In the genomic region with DNA sequence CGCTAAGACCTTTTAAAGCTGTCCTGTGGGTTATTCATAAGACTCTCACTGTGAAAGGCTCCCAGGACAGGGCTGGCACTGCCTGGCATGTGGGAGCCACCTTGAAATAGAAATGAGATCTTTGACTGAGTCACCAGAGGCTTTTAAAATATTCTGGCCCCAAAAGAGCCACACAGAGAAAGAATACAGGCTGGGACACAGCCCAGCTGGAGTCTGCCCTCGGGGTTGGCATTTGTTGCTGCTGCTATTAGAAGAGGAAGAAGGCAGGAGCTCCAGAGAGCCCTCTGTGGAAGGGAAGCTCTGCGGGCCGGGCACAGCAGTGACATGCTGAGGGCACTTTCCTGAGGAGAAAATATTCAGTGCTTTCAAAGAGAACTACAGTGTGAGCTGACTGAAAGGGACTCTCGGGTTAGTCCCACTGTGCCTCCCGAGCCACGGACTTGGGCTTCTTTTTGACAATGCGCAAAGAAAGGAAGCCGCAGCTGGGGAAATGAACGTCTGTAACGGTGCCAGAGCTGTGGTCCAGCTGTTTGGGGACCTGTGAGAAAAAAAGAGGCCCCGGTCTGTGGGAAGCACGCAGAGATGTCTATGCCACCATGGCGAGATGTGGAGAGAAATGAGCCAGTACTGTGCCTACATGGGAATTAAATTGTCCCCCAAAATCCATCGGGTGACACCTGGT, we compare ENCODE assay signal across 8 mouse cellular contexts. TPM values are rescaled to one million over a fixed set of nuclear protein-coding genes. Genes with fewer than 3 reads are reported as not detected.
DNase-seq lines count a peak whose midpoint lies in the region; ATAC-seq and TF ChIP-seq lines count a peak whose summit lies in the region.

No protein-coding gene starts in this region.

- peak; percentile 46 for DNase-seq in cerebellum, adult 9-10 months
- no peak for DNase-seq in cerebellum, adult 8-10 months
- no peak for DNase-seq in lung, postnatal 14 days
- peak; percentile 70 for DNase-seq in midbrain, postnatal 0 days (ENCODE audit: low spot score)
- no peak for DNase-seq in spleen, postnatal 36 days (ENCODE audit: low spot score in 2 of 2)
- DNase-seq in urinary bladder, postnatal 10 days (ENCODE audit: low spot score) = no peak

- H3K4me3 ChIP-seq in lung, embryonic 16.5 days (ENCODE audit: low read length) = no peak overlapping the region
- H3K4me3 ChIP-seq in forebrain, embryonic 16.5 days (replicated peaks; ENCODE audit: low read length) = no peak overlapping the region
- H3K4me3 ChIP-seq in midbrain, postnatal 0 days (ENCODE audit: low read depth, low read length) = no peak overlapping the region

- peaks cover 27% of the 10 kb centered on the region for H3K4me1 ChIP-seq in lung, embryonic 16.5 days (replicated peaks; ENCODE audit: control insufficient read depth, insufficient read depth, low read length)
- peaks cover 6% of the 10 kb centered on the region; the same call in 1 of the 2 replicates for H3K4me1 ChIP-seq in forebrain, embryonic 16.5 days (replicated peaks; ENCODE audit: control insufficient read depth, insufficient read depth, low read length)
- no peaks in the 10 kb centered on the region for H3K4me1 ChIP-seq in midbrain, postnatal 0 days (ENCODE audit: insufficient read depth, low read length)

- peak overlapping the region; percentile 84 for H3K27ac ChIP-seq in lung, embryonic 16.5 days (ENCODE audit: low read length)
- H3K27ac ChIP-seq in forebrain, embryonic 16.5 days (ENCODE audit: low read length) = peak overlapping the region; percentile 20; the same call in 1 of the 2 replicates
- peak overlapping the region; percentile 32; the same call in 1 of the 2 replicates for H3K27ac ChIP-seq in midbrain, postnatal 0 days (ENCODE audit: low read depth, low read length)

- no peak overlapping the region for H3K4me2 ChIP-seq in lung, embryonic 16.5 days (ENCODE audit: low read depth, low read length)
- no peak overlapping the region for H3K4me2 ChIP-seq in forebrain, embryonic 16.5 days (ENCODE audit: low read length)
- no peak overlapping the region for H3K4me2 ChIP-seq in midbrain, postnatal 0 days (ENCODE audit: low read depth, low read length, poor library complexity, severe bottlenecking)

- H3K9ac ChIP-seq in lung, embryonic 16.5 days (ENCODE audit: low read length) = peak overlapping the region; percentile 37; the same call in 1 of the 2 replicates
- no peak overlapping the region for H3K9ac ChIP-seq in forebrain, embryonic 16.5 days (replicated peaks; ENCODE audit: low read depth, low read length)
- no peak overlapping the region for H3K9ac ChIP-seq in midbrain, postnatal 0 days (replicated peaks; ENCODE audit: low read length, poor library complexity, severe bottlenecking)

- WGBS in lung, embryonic 16.5 days = 57% methylated on average over 15 of the region's 15 CpGs
- 57% methylated on average over 15 of the region's 15 CpGs for WGBS in forebrain, embryonic 16.5 days
- 61% methylated on average over 15 of the region's 15 CpGs for WGBS in midbrain, postnatal 0 days

- TF ChIP-seq CTCF in midbrain, postnatal 0 days (IDR thresholded peaks at IDR 0.05) = no peak

- H3K27me3 ChIP-seq in lung, embryonic 16.5 days (ENCODE audit: control insufficient read depth, insufficient read depth, low read depth, low read length) = no peaks in the 10 kb centered on the region
- no peaks in the 10 kb centered on the region for H3K27me3 ChIP-seq in forebrain, embryonic 16.5 days (replicated peaks; ENCODE audit: control insufficient read depth, insufficient read depth, low read length)
- no peaks in the 10 kb centered on the region for H3K27me3 ChIP-seq in midbrain, postnatal 0 days (ENCODE audit: insufficient read depth, low read length)

- H3K9me3 ChIP-seq in lung, embryonic 16.5 days (ENCODE audit: control insufficient read depth, low read length) = no peaks in the 10 kb centered on the region
- no peaks in the 10 kb centered on the region for H3K9me3 ChIP-seq in forebrain, embryonic 16.5 days (ENCODE audit: control insufficient read depth, low read length)
- H3K9me3 ChIP-seq in midbrain, postnatal 0 days (ENCODE audit: low read length) = no peaks in the 10 kb centered on the region

- H3K36me3 ChIP-seq in lung, embryonic 16.5 days (ENCODE audit: control insufficient read depth, insufficient read depth, low read length) = no peaks in the 10 kb centered on the region
- H3K36me3 ChIP-seq in forebrain, embryonic 16.5 days (ENCODE audit: control insufficient read depth, insufficient read depth) = no peaks in the 10 kb centered on the region
- no peaks in the 10 kb centered on the region for H3K36me3 ChIP-seq in midbrain, postnatal 0 days (ENCODE audit: insufficient read depth, low read length)

- no peak for ATAC-seq in lung, embryonic 16.5 days (ENCODE audit: low read depth)
- ATAC-seq in forebrain, embryonic 16.5 days = peak; percentile 49; the same call in 1 of the 2 replicates
- 0 out of 2 replicates have a peak, but pooled peaks have one; percentile 10 for ATAC-seq in midbrain, postnatal 0 days (ENCODE audit: low FRiP score)

RNA-seq across cellular contexts. Expression of gene Mis18a, which starts 34.4 kb away (rescaled TPM):
- 72.2 and 82.1 TPM in 2 replicates for polyA plus RNA-seq in lung, embryonic 16.5 days (2015; fragmentation: Nextera tagmentation; extraction: Ambion mirVana)
- polyA plus RNA-seq in forebrain, embryonic 16.5 days (2015; fragmentation: Nextera tagmentation; extraction: Ambion mirVana) = 47.2 and 50.7 TPM in 2 replicates
- total RNA-seq in midbrain, postnatal 0 days (2014; rRNA removed) = 13.8 and 19.6 TPM in 2 replicates
- 23.6 and 24.9 TPM in 2 replicates for polyA plus RNA-seq in midbrain, postnatal 0 days (2015; fragmentation: Nextera tagmentation; extraction: Ambion mirVana)

RNA-seq across cellular contexts. Expression of gene Mrap, which starts 45.2 kb away (rescaled TPM):
- polyA plus RNA-seq in lung, embryonic 16.5 days (2015; fragmentation: Nextera tagmentation; extraction: Ambion mirVana) = 4.6 and 5.1 TPM in 2 replicates
- polyA plus RNA-seq in forebrain, embryonic 16.5 days (2015; fragmentation: Nextera tagmentation; extraction: Ambion mirVana) = not detected in 2 replicates
- 0.77 TPM in 1 of 2 replicates, not detected in the other for total RNA-seq in midbrain, postnatal 0 days (2014; rRNA removed)
- polyA plus RNA-seq in midbrain, postnatal 0 days (2015; fragmentation: Nextera tagmentation; extraction: Ambion mirVana) = 0.41 and 0.74 TPM in 2 replicates

Comparison
In these comparisons a context has a peak if more than half of its experiments do, and no peak if none do; other contexts are left out.
1. DNase-seq: peak in cerebellum, adult 9-10 months (single experiment) and midbrain, postnatal 0 days (single experiment); none in cerebellum, adult 8-10 months (single experiment), lung, postnatal 14 days (single experiment), spleen, postnatal 36 days (0 of 2) and urinary bladder, postnatal 10 days (single experiment).
2. H3K27ac ChIP-seq: peak in every context shown above with its lines; median percentile 84 in lung, embryonic 16.5 days; 32 in midbrain, postnatal 0 days; 20 in forebrain, embryonic 16.5 days.